Mouse (Mus musculus): ENCODE data around the gene Mt1. TPM values are rescaled to one million over a fixed set of nuclear protein-coding genes. Genes with fewer than 3 reads are reported as not detected.

Mt1 gene
- polyA plus RNA-seq, 1 experiment = 175 TPM

DNA sequence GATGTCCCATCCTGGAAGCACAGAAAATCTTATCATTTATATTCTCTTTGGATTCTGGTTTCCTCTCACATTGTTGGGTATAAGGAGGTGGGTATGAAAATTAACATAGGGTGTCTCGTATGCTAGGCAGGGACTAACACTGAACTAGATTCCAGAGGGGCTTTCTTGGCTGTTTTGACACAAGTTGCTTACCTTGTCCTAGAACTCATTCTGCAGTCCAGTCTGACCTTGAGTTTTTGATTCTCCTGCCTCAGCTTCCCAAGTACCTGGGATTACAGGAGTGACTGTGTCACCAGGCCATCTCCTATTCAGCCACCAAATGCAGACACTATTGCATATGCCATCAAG is 1.7 kb downstream of the Mt1 start:
- no peaks in the 10 kb centered on the region for H3K9me3 ChIP-seq (ENCODE audit: control insufficient read depth, low read length)
- peaks cover 25% of the 10 kb centered on the region for H3K36me3 ChIP-seq (ENCODE audit: control insufficient read depth)
- peak overlapping the region; percentile 74 for H3K4me3 ChIP-seq (replicated peaks)
- TF ChIP-seq GATA1 (IDR thresholded peaks at IDR 0.05; ENCODE audit: low read length) (no peak), TAL1 (IDR thresholded peaks at IDR 0.05; ENCODE audit: low read length) (no peak)
- peaks cover 76% of the 10 kb centered on the region for H3K4me1 ChIP-seq (ENCODE audit: control insufficient read depth)
- peaks cover 16% of the 10 kb centered on the region for H3K27me3 ChIP-seq (ENCODE audit: control insufficient read depth)

DNA sequence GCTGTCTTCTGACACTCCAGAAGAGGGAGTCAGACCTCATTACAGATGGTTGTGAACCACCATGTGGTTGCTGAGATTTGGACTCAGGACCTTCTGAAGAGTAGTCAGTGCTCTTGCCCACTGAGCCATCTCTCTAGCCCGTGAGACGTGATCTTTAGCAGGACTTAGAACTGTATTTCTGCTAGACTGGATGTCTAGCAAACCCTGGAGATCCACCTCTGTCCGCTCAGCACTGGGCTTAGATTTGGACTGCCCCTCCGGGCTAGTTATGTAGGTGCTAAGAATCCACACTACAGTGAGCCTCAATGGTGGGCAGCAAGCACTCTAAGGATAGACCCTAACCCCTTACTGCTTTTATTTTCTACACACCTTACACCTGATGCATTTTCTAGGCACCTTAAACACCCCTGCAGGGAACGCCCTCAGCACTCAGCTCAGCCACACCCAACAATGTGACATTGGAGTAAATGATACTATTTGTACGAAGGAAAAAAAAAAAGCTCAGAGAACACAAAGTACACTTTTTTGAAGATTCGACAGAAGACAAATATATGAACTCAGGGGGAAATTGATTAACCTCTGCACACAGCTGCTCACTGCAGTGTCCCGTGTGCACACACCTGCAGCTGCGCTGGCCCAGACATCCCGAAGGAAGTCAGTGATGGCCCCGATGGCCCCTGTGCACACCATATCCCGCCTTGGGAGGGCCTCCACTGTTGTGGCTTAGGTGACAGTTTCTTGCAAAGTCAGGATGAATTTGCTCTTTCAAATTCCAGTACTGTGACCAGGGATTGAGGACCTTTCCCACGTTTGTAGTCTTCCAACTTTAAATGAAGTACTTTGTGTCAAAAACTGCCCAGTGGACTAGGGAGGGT is 3.4 kb downstream of the Mt1 start:
- peak overlapping the region; percentile 69 for H3K4me3 ChIP-seq (replicated peaks)
- H3K9me3 ChIP-seq (ENCODE audit: control insufficient read depth, low read length) = no peaks in the 10 kb centered on the region
- peaks cover 25% of the 10 kb centered on the region for H3K36me3 ChIP-seq (ENCODE audit: control insufficient read depth)
- TF ChIP-seq GATA1 (IDR thresholded peaks at IDR 0.05; ENCODE audit: low read length) = no peak
- no peak for TF ChIP-seq TAL1 (IDR thresholded peaks at IDR 0.05; ENCODE audit: low read length)
- peaks cover 28% of the 10 kb centered on the region for H3K27me3 ChIP-seq (ENCODE audit: control insufficient read depth)
- H3K4me1 ChIP-seq (ENCODE audit: control insufficient read depth) = peaks cover 85% of the 10 kb centered on the region

DNA sequence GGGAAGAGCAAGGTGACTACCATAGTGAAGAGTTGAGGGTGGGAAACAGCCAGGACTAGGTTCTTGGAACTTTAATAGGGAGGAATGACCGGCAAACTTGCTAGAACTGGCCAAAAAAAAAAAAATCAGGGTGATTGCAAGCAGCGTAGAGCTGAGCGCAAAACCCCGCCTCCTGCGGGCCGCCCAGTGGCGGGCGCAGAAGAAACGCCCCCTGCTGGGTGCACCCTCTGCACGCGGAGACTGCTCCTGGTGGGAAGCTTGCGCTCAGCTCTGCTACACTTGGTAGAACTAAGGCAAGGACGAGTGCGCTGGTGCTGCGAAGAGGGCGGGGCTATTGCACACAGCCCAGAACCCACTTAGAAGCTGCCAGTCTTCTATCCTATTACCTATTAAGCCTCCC is 4.2 kb downstream of the Mt1 start:
- Histone ChIP-seq H3K9me3 (ENCODE audit: control insufficient read depth, low read length) (no peaks in the 10 kb centered on the region), H3K4me3 (replicated peaks) (peak overlapping the region; percentile 69), H3K27me3 (ENCODE audit: control insufficient read depth) (peaks cover 35% of the 10 kb centered on the region), H3K4me1 (ENCODE audit: control insufficient read depth) (peaks cover 83% of the 10 kb centered on the region), H3K36me3 (ENCODE audit: control insufficient read depth) (peaks cover 25% of the 10 kb centered on the region)
- no peak for TF ChIP-seq TAL1 (IDR thresholded peaks at IDR 0.05; ENCODE audit: low read length)
- no peak for TF ChIP-seq GATA1 (IDR thresholded peaks at IDR 0.05; ENCODE audit: low read length)

DNA sequence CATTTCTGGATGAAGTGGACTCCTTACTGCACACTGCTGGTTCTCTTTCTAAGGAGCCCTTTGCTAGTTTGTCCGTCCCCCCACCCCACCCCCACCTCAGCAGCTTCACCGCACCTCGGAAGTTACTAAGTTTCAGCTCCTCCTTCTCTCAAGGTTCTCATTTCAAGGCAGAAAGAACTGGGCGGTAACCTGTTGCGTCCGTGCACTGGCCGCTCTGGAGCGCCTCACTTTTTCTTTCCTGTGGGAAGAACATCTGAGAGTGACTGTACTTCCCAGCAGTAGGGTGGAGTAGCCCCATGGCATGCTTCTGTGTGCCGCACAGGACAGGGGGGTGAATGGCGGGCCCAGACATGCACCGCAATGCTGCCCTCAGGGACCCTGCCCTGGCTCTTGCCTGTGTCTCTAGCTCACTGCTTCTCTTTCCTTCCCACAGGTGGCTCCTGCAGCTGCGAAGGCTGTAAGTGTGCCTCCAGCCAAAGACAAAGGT is 5.5 kb downstream of the Mt1 start:
- H3K27me3 ChIP-seq (ENCODE audit: control insufficient read depth) = peaks cover 46% of the 10 kb centered on the region
- H3K4me3 ChIP-seq (replicated peaks) = peak overlapping the region; percentile 69
- TF ChIP-seq GATA1 (IDR thresholded peaks at IDR 0.05; ENCODE audit: low read length) (no peak), TAL1 (IDR thresholded peaks at IDR 0.05; ENCODE audit: low read length) (no peak)
- H3K9me3 ChIP-seq (ENCODE audit: control insufficient read depth, low read length) = no peaks in the 10 kb centered on the region
- peaks cover 23% of the 10 kb centered on the region for H3K36me3 ChIP-seq (ENCODE audit: control insufficient read depth)
- H3K4me1 ChIP-seq (ENCODE audit: control insufficient read depth) = peaks cover 83% of the 10 kb centered on the region

DNA sequence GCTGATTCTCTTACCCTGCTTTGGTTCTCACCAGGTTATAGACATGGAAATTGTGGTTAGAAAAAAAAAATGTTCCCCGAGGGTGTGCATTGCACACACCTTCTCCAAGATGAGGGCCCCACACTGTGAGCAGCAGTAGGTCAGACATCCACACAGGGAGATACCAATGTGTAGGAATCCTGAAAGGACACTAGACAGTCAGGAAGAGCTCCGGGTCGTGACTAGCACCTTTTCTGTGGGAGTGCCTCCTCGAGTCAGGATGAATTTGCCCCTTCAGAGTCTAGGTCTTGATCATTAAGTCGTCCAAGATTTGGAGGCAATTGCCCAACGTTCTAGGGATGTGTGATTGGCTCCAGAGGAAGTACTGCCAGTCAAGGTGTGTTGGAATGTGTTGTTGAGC is 6.9 kb downstream of the Mt1 start:
- Histone ChIP-seq H3K9me3 (ENCODE audit: control insufficient read depth, low read length) (no peaks in the 10 kb centered on the region), H3K4me1 (ENCODE audit: control insufficient read depth) (peaks cover 83% of the 10 kb centered on the region), H3K36me3 (ENCODE audit: control insufficient read depth) (peaks cover 9% of the 10 kb centered on the region), H3K27me3 (ENCODE audit: control insufficient read depth) (peaks cover 57% of the 10 kb centered on the region), H3K4me3 (replicated peaks) (peak overlapping the region; percentile 58)
- no peak for TF ChIP-seq GATA1 (IDR thresholded peaks at IDR 0.05; ENCODE audit: low read length)
- no peak for TF ChIP-seq TAL1 (IDR thresholded peaks at IDR 0.05; ENCODE audit: low read length)

DNA sequence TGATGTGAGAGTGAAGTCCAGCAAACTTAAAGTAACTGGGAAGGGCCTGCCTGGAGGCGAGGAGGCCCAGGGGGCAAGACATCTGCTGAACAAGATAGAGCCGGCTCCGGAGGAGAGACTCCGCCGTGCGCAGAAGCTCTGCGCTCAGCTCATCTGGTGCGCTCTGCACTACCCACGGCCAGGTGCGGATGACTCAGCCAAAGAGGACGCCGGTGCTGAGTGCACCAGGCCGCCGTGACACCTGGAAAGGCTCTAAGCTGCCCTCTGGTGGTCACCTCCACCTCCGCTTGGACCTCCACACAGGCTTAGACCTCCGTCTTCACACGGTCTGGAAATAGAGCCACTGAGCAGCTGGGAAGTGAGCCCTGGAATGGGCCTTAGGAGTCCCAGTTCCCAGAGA is 7.7 kb downstream of the Mt1 start:
- TF ChIP-seq GATA1 (IDR thresholded peaks at IDR 0.05; ENCODE audit: low read length) = no peak
- peak; percentile 69 for TF ChIP-seq TAL1 (IDR thresholded peaks at IDR 0.05; ENCODE audit: low read length)
- peak overlapping the region; percentile 58 for H3K4me3 ChIP-seq (replicated peaks)
- no peaks in the 10 kb centered on the region for H3K9me3 ChIP-seq (ENCODE audit: control insufficient read depth, low read length)
- peaks cover 57% of the 10 kb centered on the region for H3K27me3 ChIP-seq (ENCODE audit: control insufficient read depth)
- H3K36me3 ChIP-seq (ENCODE audit: control insufficient read depth) = peaks cover 5% of the 10 kb centered on the region
- peaks cover 87% of the 10 kb centered on the region for H3K4me1 ChIP-seq (ENCODE audit: control insufficient read depth)

DNA sequence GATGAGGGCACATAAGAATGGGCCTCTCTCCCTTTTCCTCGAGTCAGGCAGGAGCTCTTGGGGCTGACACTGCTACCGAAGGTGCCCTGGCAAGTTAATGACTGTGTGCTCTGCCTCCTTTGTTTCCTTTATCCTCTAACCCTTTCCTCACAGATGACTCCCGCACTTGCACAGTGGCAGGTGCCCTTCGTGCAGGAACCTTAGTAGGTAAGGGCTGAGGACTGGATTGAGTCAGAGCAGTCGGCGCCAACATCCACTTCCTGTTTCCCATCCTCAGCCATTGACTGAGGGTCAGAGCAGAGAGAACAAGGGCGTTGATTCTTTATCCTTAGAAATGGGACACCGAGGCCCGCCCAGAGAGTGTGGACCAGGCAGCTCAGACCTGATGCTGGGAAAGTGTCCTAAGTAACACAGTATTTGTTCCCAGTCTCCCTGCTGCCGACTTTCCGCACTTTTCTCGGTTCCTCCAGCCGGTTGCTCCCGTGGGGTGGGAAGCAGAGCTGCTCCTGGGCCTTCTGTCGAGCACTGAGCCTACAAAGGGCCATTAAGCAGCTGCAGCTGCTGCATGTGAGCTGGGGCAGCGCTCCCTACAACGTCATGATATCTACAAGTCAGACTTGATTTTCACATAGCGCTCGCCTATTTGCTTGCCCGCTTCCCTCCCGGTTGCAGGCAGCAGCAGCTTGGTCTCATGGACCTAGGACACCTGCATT is 8.6 kb downstream of the Mt1 start:
- peak overlapping the region; percentile 58 for H3K4me3 ChIP-seq (replicated peaks)
- H3K4me1 ChIP-seq (ENCODE audit: control insufficient read depth) = peaks cover 81% of the 10 kb centered on the region
- H3K9me3 ChIP-seq (ENCODE audit: control insufficient read depth, low read length) = no peaks in the 10 kb centered on the region
- H3K36me3 ChIP-seq (ENCODE audit: control insufficient read depth) = no peaks in the 10 kb centered on the region; the same call in 1 of the 2 replicates
- TF ChIP-seq GATA1 (IDR thresholded peaks at IDR 0.05; ENCODE audit: low read length) (no peak), TAL1 (IDR thresholded peaks at IDR 0.05; ENCODE audit: low read length) (no peak)
- peaks cover 57% of the 10 kb centered on the region for H3K27me3 ChIP-seq (ENCODE audit: control insufficient read depth)

DNA sequence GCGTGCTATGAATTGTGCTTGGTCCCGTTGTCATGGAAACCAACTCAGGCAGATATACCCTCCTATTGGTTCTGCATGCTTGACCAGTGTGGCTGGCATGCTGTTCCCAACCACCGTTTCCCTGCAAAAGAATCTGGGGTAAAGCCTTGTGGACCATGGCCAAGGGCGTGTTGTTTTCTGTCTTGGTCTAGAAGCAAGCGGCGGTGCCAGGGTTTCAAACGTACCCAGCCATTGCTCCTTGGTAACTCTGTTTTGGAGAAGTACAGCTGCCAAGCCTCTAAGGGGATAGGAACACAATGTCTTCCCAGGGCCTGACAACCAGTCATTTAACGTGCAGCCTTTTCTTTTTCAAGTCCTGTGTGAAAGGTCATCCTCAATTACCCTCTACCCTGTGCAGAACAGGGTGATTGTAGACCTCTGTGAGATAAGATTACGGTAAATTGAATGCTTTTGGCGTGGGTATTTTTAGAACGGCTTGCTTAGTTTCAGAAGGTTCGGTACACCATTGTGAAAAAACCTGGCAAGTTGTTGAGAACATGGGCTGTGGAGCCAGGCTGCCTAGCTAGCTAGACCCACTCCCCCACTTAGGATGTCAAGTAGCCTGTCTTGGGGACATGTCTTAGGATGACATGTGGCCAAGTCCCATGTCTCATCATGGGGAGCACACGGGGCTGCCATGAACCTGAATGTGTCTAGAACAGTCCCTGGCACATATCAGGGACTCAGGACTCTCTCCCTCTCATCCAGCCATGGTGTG is 10.6 kb downstream of the Mt1 start:
- H3K27me3 ChIP-seq (ENCODE audit: control insufficient read depth) = peaks cover 50% of the 10 kb centered on the region
- no peaks in the 10 kb centered on the region; the same call in 1 of the 2 replicates for H3K9me3 ChIP-seq (ENCODE audit: control insufficient read depth, low read length)
- no peaks in the 10 kb centered on the region; the same call in 1 of the 2 replicates for H3K36me3 ChIP-seq (ENCODE audit: control insufficient read depth)
- TF ChIP-seq TAL1 (IDR thresholded peaks at IDR 0.05; ENCODE audit: low read length) (no peak), GATA1 (IDR thresholded peaks at IDR 0.05; ENCODE audit: low read length) (no peak)
- peaks cover 61% of the 10 kb centered on the region for H3K4me1 ChIP-seq (ENCODE audit: control insufficient read depth)
- H3K4me3 ChIP-seq (replicated peaks) = no peak overlapping the region
